In the genomic region with DNA sequence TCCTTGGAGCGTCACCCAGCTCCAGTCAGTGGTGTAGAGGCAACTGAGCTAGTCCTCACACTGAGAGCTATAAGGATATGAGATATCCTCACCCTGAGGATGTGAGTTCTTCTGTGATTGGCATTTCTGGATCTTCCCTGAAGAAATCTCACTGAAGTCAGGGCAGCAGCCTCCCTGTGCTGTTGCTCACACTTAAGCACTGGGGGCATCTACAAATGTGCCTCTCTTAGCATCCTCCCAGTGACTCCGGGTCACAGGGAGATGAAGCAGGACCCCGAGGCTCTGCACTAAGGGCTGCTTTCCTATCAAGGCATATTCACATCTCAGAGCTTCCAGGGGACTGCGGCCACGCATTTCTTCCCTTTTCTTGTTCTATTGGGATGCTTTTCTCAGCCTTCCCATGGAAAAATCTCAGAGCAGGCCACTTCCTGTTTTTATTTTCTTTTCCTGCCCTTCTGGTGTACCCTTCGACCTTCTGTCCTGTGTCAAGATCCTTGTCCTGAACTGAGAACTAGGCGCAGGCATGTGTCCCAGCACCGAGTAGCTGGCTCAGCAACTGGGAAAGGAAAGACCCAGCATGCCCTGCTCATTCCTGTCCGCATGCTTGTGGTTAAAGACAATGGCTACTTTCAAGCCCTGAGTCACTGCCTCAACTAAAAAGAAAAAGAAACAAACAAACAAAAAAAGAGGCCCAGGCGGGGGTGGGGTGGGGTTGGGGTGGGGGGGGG, we compare ENCODE assay signal across 7 mouse cellular contexts.
A peak's percentile ranks its signal among the peaks of the same experiment; 100 is the strongest.
DNase-seq lines count a peak whose midpoint lies in the region; ATAC-seq and TF ChIP-seq lines count a peak whose summit lies in the region.

No protein-coding gene starts in this region.

- no peaks in the 10 kb centered on the region for H3K9me3 ChIP-seq in CH12.LX (replicated peaks; ENCODE audit: low read length)
- no peaks in the 10 kb centered on the region for H3K9me3 ChIP-seq in kidney, embryonic 15.5 days (replicated peaks)

- TF ChIP-seq EP300 in CH12.LX (IDR thresholded peaks at IDR 0.05; ENCODE audit: low read length) = no peak

- dilution Hi-C loops in CH12.LX (cut with MboI; ENCODE audit: extremely low pct_ligation_motif_present, extremely low pct_unique_long_range_greater_than_20kb, low sequenced_read_pairs) = no loop called here

- TF ChIP-seq RAD21 in CH12.LX (IDR thresholded peaks at IDR 0.05; ENCODE audit: low read depth, low read length) = no peak

- H3K27ac ChIP-seq in CH12.LX (ENCODE audit: insufficient read depth, low read depth) = peak overlapping the region; percentile 76
- peak overlapping the region; percentile 84 for H3K27ac ChIP-seq in kidney, embryonic 15.5 days

- no peak overlapping the region for H3K4me3 ChIP-seq in CH12.LX (replicated peaks in 1 of 3; ENCODE audit: low read depth in 2 of 3, low read length in 2 of 3, poor library complexity in 1 of 3)
- H3K4me3 ChIP-seq in kidney, embryonic 15.5 days (replicated peaks) = no peak overlapping the region

- DNase-seq in 3T3-L1 (ENCODE audit: low read depth, low spot score) (peak; percentile 86), CH12.LX (ENCODE audit: extremely low read depth) (no peak)
- DNase-seq in heart, adult 8-10 months (ENCODE audit: low spot score) = peak; percentile 85
- peak; percentile 57 to 70 for DNase-seq in lung, postnatal 4 days
- DNase-seq in left cerebral cortex, adult 9 months (ENCODE audit: low spot score in 2 of 2) = no peak

- H3K36me3 ChIP-seq in CH12.LX (replicated peaks in 1 of 2; ENCODE audit: control insufficient read depth in 1 of 2, insufficient read depth in 1 of 2, low read length in 1 of 2) = no peaks in the 10 kb centered on the region
- H3K36me3 ChIP-seq in kidney, embryonic 15.5 days = no peaks in the 10 kb centered on the region

- no peak for TF ChIP-seq CTCF in CH12.LX (conservative IDR thresholded peaks at IDR 0.05 in 1 of 2, IDR thresholded peaks at IDR 0.05 in 1 of 2; ENCODE audit: low read depth in 2 of 2, low read length in 2 of 2)

- H3K4me2 ChIP-seq in CH12.LX (ENCODE audit: insufficient read depth, low read depth, poor library complexity, severe bottlenecking) = no peak overlapping the region
- no peak overlapping the region for H3K4me2 ChIP-seq in kidney, embryonic 15.5 days

- no peaks in the 10 kb centered on the region for H3K27me3 ChIP-seq in CH12.LX (replicated peaks)
- no peaks in the 10 kb centered on the region for H3K27me3 ChIP-seq in kidney, embryonic 15.5 days

- H3K9ac ChIP-seq in CH12.LX (ENCODE audit: insufficient read depth, low read depth) = no peak overlapping the region; the same call in 1 of the 2 replicates
- H3K9ac ChIP-seq in kidney, embryonic 15.5 days = no peak overlapping the region

- ATAC-seq in kidney, embryonic 15.5 days (replicated peaks; ENCODE audit: low FRiP score) = no peak; the same call in 1 of the 2 replicates
- ATAC-seq in monocyte, adult 5-6 weeks (replicated peaks; ENCODE audit: insufficient number of reproducible peaks, low FRiP score, low TSS enrichment, poor library complexity, severe bottlenecking) = no peak

- in situ Hi-C loops in CH12.LX (cut with MboI; ENCODE audit: low pct_ligation_motif_present, low pct_unique_long_range_greater_than_20kb, low sequenced_read_pairs) = loop anchor here (5.0 kb wide), 1 partner anchor 64 kb away; no protein-coding TSS in a partner anchor

- H3K4me1 ChIP-seq in CH12.LX (ENCODE audit: control insufficient read depth in 1 of 2, insufficient read depth in 2 of 2) = peaks cover 56 to 87% of the 10 kb centered on the region in 2 experiments
- peaks cover 45% of the 10 kb centered on the region for H3K4me1 ChIP-seq in kidney, embryonic 15.5 days

- 48% methylated on average over 10 of the region's 10 CpGs for WGBS in kidney, embryonic 15.5 days

- TF ChIP-seq POLR2A in CH12.LX (IDR thresholded peaks at IDR 0.05; ENCODE audit: low read depth, low read length) = no peak

- no peaks in the 10 kb centered on the region for H3K79me2 ChIP-seq in CH12.LX (replicated peaks; ENCODE audit: control insufficient read depth, extremely low read depth, insufficient read depth, poor library complexity, severe bottlenecking)

TF ChIP-seq in CH12.LX, 34 proteins besides CTCF, POLR2A, EP300 and RAD21:
- TF ChIP-seq MAFK (IDR thresholded peaks at IDR 0.05; ENCODE audit: insufficient replicate concordance, low read length) = no peak
- TF ChIP-seq TBP (conservative IDR thresholded peaks at IDR 0.05; ENCODE audit: low read depth, low read length) = no peak
- no peak for TF ChIP-seq MAX (IDR thresholded peaks at IDR 0.05; ENCODE audit: low read length)
- TF ChIP-seq NRF1 (IDR thresholded peaks at IDR 0.05; ENCODE audit: low read depth, low read length) = no peak
- TF ChIP-seq MYC (IDR thresholded peaks at IDR 0.05; ENCODE audit: low read depth, low read length) = no peak
- TF ChIP-seq USF2 (conservative IDR thresholded peaks at IDR 0.05; ENCODE audit: low read depth, low read length) = no peak
- TF ChIP-seq CHD2 (IDR thresholded peaks at IDR 0.05; ENCODE audit: low read length) = no peak
- no peak for TF ChIP-seq SMC3 (IDR thresholded peaks at IDR 0.05; ENCODE audit: low read depth, low read length)
- no peak for TF ChIP-seq NELFE (IDR thresholded peaks at IDR 0.05; ENCODE audit: low read depth, low read length)
- TF ChIP-seq E2F4 (IDR thresholded peaks at IDR 0.05; ENCODE audit: insufficient replicate concordance, low read depth, low read length) = no peak
- no peak for TF ChIP-seq JUND (conservative IDR thresholded peaks at IDR 0.05; ENCODE audit: low read depth, low read length)
- TF ChIP-seq ZC3H11A (IDR thresholded peaks at IDR 0.05; ENCODE audit: low read depth, low read length) = no peak
- no peak for TF ChIP-seq ZNF384 (IDR thresholded peaks at IDR 0.05; ENCODE audit: low read depth, low read length)
- TF ChIP-seq UBTF (IDR thresholded peaks at IDR 0.05; ENCODE audit: low read depth, low read length) = no peak
- no peak for TF ChIP-seq ZKSCAN1 (IDR thresholded peaks at IDR 0.05; ENCODE audit: borderline replicate concordance, low read depth, low read length)
- TF ChIP-seq TCF12 (IDR thresholded peaks at IDR 0.05; ENCODE audit: low read depth, low read length) = no peak
- no peak for TF ChIP-seq ZMIZ1 (IDR thresholded peaks at IDR 0.05; ENCODE audit: low read depth, low read length)
- no peak for TF ChIP-seq MEF2A (IDR thresholded peaks at IDR 0.05; ENCODE audit: borderline replicate concordance, low read depth, low read length)

Comparison
In these comparisons a context has a peak if more than half of its experiments do, and no peak if none do; other contexts are left out.
1. DNase-seq: peak in 3T3-L1 (single experiment), heart, adult 8-10 months (single experiment) and lung, postnatal 4 days (2 of 2); none in CH12.LX (single experiment) and left cerebral cortex, adult 9 months (0 of 2).